Mouse (Mus musculus) left cerebral cortex, adult 2 months (tissue): Measurements from ENCODE around the gene Sh3rf1. TPM values are rescaled to one million over a fixed set of nuclear protein-coding genes. Genes with fewer than 3 reads are reported as not detected.

ENCODE experiments used
- DNase-seq, 2 experiments: peaks; one replicate each; pipeline ENCODE4 v3.0.0; 2021 to 2022; ENCODE audit warnings: low spot score in 2 of 2, mixed read lengths in 1 of 2; ENCODE audit errors: extremely low spot score in 1 of 2
- H3K27ac ChIP-seq: fragments of 200-600 bp; 2 replicates; pipeline ENCODE4 v1.8.1; 2022
- H3K4me3 ChIP-seq: fragments of 200-600 bp; 2 replicates; pipeline ENCODE4 v1.8.1; 2022
- CTCF ChIP-seq: fragments of 200-600 bp; IDR thresholded peaks from 2 replicates; pipeline ENCODE4 v1.8.1; 2022; ENCODE audit warnings: antibody characterized with exemption, mild to moderate bottlenecking, moderate library complexity
- intact Hi-C: fragments of 180-260 bp; cut with DNase I; formaldehyde crosslinking; loops from one replicate; pipeline ENCODE4 v1.15.1; 2025
- total RNA-seq, 2 experiments: library from RNA; stranded (reverse); gene quantifications; 2 replicates each; pipeline ENCODE4 v1.2.3; 2021

The Sh3rf1 gene
- total RNA-seq, 2 experiments from 2014 or later, result 37.5 to 40.7 TPM

- peak; percentile 36 for TF ChIP-seq CTCF
- DNase-seq, result no peak
- no peak overlapping the region for H3K4me3 ChIP-seq
- no peak overlapping the region for H3K27ac ChIP-seq
- intact Hi-C loops, result no loop called here
Measured at GRCm38 (mm10) chr8:61374059-61374755, 150.5 kb downstream of the Sh3rf1 start.

DNA sequence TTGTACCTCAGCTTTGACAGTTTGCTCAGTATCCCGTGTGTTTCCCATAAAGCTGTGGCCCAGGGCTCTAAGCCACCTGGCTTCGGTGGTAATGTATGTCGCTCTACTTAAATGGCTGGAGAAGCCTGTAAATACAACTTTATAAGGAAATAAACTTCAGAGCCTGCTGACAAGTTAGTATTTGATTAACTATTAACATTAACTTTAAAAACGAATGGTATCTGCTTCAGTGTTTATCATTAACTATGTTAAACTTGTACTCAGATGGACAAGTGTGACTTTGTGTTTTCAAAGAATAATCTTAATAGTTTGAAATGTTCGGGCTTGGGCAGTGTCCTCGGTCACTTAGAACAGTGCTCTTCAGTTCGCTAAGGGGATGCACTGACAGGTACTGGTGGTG lies 151.5 kb downstream of the Sh3rf1 start:
- Histone ChIP-seq H3K27ac (no peak overlapping the region), H3K4me3 (no peak overlapping the region)
- no peak for DNase-seq
- intact Hi-C loops, result no loop called here
- no peak for TF ChIP-seq CTCF

DNA sequence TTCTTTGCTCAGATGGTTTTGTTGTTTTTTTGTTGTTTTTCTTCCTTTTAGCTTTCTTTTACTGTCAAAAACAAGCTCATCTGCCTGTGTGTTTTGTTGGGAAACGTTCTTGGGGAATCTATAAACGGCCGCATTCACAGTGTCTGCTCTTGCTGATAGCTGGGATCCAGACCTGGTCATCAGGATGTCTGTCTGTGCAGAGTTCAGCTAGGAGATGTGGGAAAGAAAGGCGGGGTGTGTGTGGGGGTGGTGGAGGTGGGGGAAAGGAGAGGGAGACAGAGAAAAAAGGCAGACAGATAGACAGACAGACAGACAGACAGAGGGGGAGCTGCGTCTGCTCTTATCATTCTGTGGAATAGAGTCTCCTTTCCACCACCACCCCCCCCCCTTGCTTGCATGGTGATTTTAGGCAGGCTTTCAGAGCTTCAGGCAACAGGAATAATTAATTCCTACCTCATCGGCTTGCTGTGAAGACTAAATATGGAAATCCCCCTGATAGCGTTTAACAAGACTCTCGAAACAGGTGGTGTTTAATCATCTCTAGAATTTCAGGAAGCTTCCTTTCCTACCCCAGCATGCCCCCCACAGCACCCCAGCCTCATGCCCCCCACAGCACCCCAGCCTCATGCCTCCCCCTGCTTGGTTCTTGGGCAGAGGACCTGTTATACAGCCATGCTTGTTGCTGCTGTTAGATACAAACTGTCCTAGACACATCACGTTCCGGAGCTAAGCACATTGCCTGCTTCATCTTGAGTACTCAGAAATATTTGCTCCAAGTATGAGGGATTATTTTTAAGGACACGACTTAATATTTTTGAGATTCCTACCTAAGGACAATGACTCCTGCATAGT lies 155.4 kb downstream of the Sh3rf1 start:
- H3K27ac ChIP-seq, result no peak overlapping the region
- intact Hi-C loops, result no loop called here
- DNase-seq, result no peak
- H3K4me3 ChIP-seq, result no peak overlapping the region
- TF ChIP-seq CTCF, result no peak

- Histone ChIP-seq H3K27ac (no peak overlapping the region), H3K4me3 (no peak overlapping the region)
- DNase-seq, result no peak
- intact Hi-C loops, result no loop called here
- TF ChIP-seq CTCF, result peak; percentile 25
Measured at GRCm38 (mm10) chr8:61384536-61384935, 160.9 kb downstream of the Sh3rf1 start.

GRCm38 (mm10) chr8:61385502-61386191 lies 162.0 kb downstream of the Sh3rf1 start:
- no peak for TF ChIP-seq CTCF
- no peak overlapping the region for H3K27ac ChIP-seq
- intact Hi-C loops, result loop anchor here (2.0 to 5.0 kb wide), 2 partner anchors 92 to 161 kb away; no protein-coding TSS in a partner anchor
- no peak for DNase-seq
- no peak overlapping the region for H3K4me3 ChIP-seq

GRCm38 (mm10) chr8:61386645-61387044 lies 163.0 kb downstream of the Sh3rf1 start:
- TF ChIP-seq CTCF, result no peak; the same call in none of the 2 replicates
- H3K4me3 ChIP-seq, result no peak overlapping the region
- no peak overlapping the region for H3K27ac ChIP-seq
- no peak for DNase-seq
- intact Hi-C loops, result loop anchor here (2.0 to 5.0 kb wide), 2 partner anchors 91 to 162 kb away; no protein-coding TSS in a partner anchor

DNA sequence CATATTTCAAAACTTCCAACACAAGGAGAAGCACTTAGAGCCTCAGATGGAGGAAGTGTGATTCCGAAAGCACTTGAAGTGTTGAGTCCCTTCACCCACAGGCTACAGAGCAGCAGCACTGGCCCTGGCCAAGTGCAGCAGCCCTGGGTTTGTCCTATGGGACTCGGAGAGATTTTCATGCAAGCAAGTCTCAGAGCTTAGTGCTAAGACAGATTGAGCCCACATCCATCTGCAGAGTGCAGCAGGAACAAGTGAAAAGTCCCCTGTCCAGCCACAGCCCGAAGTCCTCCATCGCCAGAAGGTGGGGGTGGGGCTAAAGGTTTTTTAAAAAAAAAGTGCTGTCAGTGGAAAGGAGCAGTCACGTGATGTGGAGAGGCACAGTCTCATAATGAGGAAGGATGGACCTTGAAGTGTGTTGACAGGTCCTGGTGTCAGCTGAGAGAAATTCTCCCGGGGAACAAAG lies 163.9 kb downstream of the Sh3rf1 start:
- no peak for TF ChIP-seq CTCF
- no peak overlapping the region for H3K27ac ChIP-seq
- intact Hi-C loops, result loop anchor here (2.0 to 5.0 kb wide), 2 partner anchors 90 to 163 kb away; no protein-coding TSS in a partner anchor
- no peak for DNase-seq
- H3K4me3 ChIP-seq, result no peak overlapping the region

- no peak overlapping the region for H3K4me3 ChIP-seq
- TF ChIP-seq CTCF, result no peak
- intact Hi-C loops, result loop anchor here (5.0 kb wide), 1 partner anchor 89 kb away; no protein-coding TSS in a partner anchor
- DNase-seq, result no peak
- H3K27ac ChIP-seq, result no peak overlapping the region
Measured at GRCm38 (mm10) chr8:61388341-61388740, 164.7 kb downstream of the Sh3rf1 start.

DNA sequence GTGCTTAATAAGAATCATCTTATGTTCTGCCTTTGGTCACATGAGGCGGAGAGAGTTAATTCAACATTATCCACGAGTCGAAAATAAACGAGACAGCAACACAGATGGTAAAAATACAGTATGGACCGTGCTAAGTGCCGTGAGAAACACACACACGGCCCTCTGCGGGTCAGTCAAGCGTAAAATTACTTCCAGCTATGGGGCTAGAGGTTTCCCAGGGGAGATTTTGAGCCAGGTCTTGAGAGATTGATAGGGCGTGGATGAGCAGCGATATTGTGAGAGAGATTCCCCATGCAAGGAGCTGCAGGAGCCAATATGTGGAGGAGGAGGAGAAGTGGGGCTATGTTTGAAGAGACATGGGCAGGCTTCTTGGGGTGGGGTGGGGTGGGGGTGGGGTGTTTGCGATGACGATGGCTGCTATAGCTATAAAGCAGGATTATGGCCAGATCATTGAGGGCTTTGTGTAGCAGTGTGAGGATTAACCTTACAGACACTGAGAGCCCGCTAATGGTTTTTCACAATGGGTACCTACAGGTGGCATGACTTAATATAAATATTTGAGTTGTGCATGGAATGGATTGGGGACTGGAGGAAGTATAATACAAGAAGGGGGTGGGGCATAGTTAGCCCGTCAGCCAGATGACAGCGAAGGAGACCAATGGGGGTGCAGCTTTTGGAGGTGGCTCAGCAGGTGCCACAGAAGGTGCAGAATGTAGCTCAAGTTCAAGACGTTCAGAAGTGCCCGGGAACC lies 166.8 kb downstream of the Sh3rf1 start:
- no peak for DNase-seq
- H3K27ac ChIP-seq, result no peak overlapping the region
- intact Hi-C loops, result no loop called here
- no peak for TF ChIP-seq CTCF
- H3K4me3 ChIP-seq, result no peak overlapping the region

- DNase-seq, result no peak
- TF ChIP-seq CTCF, result no peak
- Histone ChIP-seq H3K27ac (no peak overlapping the region), H3K4me3 (no peak overlapping the region)
- intact Hi-C loops, result no loop called here
Measured at GRCm38 (mm10) chr8:61391058-61391434, 167.4 kb downstream of the Sh3rf1 start.

DNA sequence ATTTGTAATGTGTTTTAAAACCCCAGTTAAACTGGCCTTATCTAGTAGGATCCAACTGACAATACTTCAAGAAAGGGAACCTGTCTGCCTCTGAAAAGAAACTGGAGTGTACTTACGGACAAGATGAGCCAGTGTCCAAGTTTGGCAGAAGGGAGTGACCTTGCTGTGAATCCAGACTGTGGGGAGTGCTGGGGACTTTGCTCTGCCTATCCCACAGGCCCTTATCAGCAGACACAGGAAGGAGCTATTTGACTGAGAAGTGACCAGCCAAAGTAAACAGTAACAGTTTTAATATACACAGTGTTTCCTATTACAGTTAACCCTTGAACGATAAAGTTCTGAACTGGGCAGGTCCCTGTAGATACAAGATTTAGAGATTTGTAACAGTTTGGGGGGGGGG lies 173.5 kb downstream of the Sh3rf1 start:
- no peak for DNase-seq
- no peak for TF ChIP-seq CTCF
- Histone ChIP-seq H3K4me3 (no peak overlapping the region), H3K27ac (no peak overlapping the region)
- intact Hi-C loops, result no loop called here
